Mouse (Mus musculus): ENCODE results near the gene Rasgef1b.

Gene Rasgef1b

GRCm38 (mm10) chr5:99252203-99253135, 476.4 kb downstream of the Rasgef1b start:
- peak; percentile 79 for DNase-seq (ENCODE audit: low read depth, low spot score)

- DNase-seq (ENCODE audit: low read depth, low spot score), result no peak
Measured at GRCm38 (mm10) chr5:99251379-99252202, 477.3 kb downstream of the Rasgef1b start.

- DNase-seq (ENCODE audit: low read depth, low spot score), result no peak
Measured at GRCm38 (mm10) chr5:99250820-99251219, 478.0 kb downstream of the Rasgef1b start.

GRCm38 (mm10) chr5:99248501-99248900, 480.4 kb downstream of the Rasgef1b start:
- peak; percentile 89 for DNase-seq (ENCODE audit: low read depth, low spot score)

GRCm38 (mm10) chr5:99247915-99248314, 480.9 kb downstream of the Rasgef1b start:
- DNase-seq (ENCODE audit: low read depth, low spot score), result no peak

- no peak for DNase-seq (ENCODE audit: low read depth, low spot score)
Measured at GRCm38 (mm10) chr5:99247441-99247840, 481.4 kb downstream of the Rasgef1b start.

- DNase-seq (ENCODE audit: low read depth, low spot score), result no peak
Measured at GRCm38 (mm10) chr5:99246972-99247371, 481.9 kb downstream of the Rasgef1b start.

- DNase-seq (ENCODE audit: low read depth, low spot score), result no peak
Measured at GRCm38 (mm10) chr5:99241988-99242740, 486.7 kb downstream of the Rasgef1b start.

GRCm38 (mm10) chr5:99240501-99240900, 488.4 kb downstream of the Rasgef1b start:
- DNase-seq (ENCODE audit: low read depth, low spot score), result no peak

GRCm38 (mm10) chr5:99239677-99240076, 489.2 kb downstream of the Rasgef1b start:
- no peak for DNase-seq (ENCODE audit: low read depth, low spot score)

GRCm38 (mm10) chr5:99238150-99238549, 490.7 kb downstream of the Rasgef1b start:
- DNase-seq (ENCODE audit: low read depth, low spot score), result no peak

GRCm38 (mm10) chr5:99236888-99237752, 491.7 kb downstream of the Rasgef1b start:
- DNase-seq (ENCODE audit: low read depth, low spot score), result no peak

- DNase-seq (ENCODE audit: low read depth, low spot score), result no peak
Measured at GRCm38 (mm10) chr5:99236431-99236830, 492.4 kb downstream of the Rasgef1b start.

GRCm38 (mm10) chr5:99234275-99234674, 494.6 kb downstream of the Rasgef1b start:
- DNase-seq (ENCODE audit: low read depth, low spot score), result no peak

- no peak for DNase-seq (ENCODE audit: low read depth, low spot score)
Measured at GRCm38 (mm10) chr5:99233176-99233575, 495.7 kb downstream of the Rasgef1b start.

- DNase-seq (ENCODE audit: low read depth, low spot score), result no peak
Measured at GRCm38 (mm10) chr5:99232410-99232809, 496.5 kb downstream of the Rasgef1b start.

- DNase-seq (ENCODE audit: low read depth, low spot score), result no peak
Measured at GRCm38 (mm10) chr5:99230476-99230875, 498.4 kb downstream of the Rasgef1b start.

- no peak for DNase-seq (ENCODE audit: low read depth, low spot score)
Measured at GRCm38 (mm10) chr5:99227361-99227760, 501.5 kb downstream of the Rasgef1b start.

GRCm38 (mm10) chr5:99224571-99225011, 504.3 kb downstream of the Rasgef1b start:
- no peak for DNase-seq (ENCODE audit: low read depth, low spot score)

GRCm38 (mm10) chr5:99223869-99224498, 504.9 kb downstream of the Rasgef1b start:
- DNase-seq (ENCODE audit: low read depth, low spot score), result no peak
